Mouse (Mus musculus): Measurements from ENCODE around the gene Sspo. TPM values are rescaled to one million over a fixed set of nuclear protein-coding genes. Genes with fewer than 3 reads are reported as not detected.

Sspo gene
- not detected for polyA plus RNA-seq (2014; fragmentation: Illumina TruSeq; extraction: RNeasy Lipid Tissue Mini Kit (QIAGEN cat#74804); ENCODE audit: low replicate concordance)

DNA sequence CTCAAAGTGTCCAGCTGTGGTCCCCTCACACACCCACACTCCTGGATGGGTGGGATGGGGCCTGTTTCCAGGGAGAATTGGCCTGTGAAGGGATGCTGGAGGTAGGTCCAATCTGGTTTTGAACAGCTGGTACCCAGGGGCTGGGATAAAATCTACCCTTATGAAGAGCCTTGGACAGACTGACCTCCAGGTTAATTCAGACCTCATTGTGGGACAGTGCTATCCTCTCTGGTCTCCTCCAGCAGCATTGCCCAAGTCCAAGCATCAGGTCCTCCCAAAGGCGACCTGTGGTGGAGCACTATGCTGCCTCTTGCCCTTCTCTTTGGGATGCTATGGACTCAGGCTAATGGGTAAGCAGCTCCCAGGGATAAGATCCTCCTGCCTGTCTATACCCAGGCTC lies at the start of gene Sspo:
Sspo (plus strand) TSS at position 301 of the 400 bp plus-strand sequence.

DNA sequence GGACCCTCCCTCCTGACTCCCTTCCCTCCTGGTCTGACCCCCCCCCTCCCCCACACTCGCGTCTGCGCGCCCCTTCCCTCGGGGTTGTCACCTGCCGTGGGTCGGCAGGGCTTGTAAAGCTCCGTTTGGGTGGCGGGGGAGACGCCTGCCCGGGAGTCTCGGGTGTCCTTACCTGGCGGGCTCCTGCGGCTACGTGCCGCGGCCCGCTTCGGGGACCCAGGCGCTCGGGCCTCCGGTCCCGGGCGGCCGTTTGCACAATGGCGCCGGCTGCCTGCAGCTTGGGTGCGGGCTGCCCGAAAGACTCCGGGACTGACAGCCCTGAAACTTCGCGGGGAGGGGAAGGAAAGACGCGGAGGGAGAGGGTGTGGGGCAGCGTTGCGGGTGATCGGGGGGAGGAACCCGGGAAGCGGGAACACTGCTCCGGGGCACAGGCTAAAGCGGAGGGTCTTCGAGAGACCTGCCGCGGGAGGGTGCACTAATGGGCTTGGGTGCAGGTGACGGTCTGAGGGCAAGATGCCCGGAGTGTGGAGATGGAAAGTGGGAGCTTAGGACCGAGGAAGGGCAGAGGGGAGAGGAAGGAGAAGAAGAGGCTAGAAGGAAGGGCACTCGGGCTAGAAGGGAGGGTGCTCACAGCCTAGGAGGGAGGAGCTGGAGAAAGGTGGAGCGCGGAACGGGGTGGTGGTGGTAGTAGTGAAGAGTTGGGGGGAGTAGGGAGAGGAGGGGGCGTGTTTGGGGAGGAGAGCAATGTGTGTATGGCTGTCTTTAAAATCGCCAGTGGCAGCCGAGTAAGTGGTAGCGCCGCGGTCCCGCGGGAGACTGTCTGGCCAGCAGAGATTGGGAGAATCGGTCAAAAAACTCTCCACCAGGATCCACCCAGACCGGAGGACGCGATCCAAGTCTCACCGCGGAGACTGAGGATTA lies 2.6 kb upstream of the Sspo start, which contains the start of gene Zfp467:
Zfp467 (minus strand) TSS at position 645 of the 921 bp plus-strand sequence.

DNA sequence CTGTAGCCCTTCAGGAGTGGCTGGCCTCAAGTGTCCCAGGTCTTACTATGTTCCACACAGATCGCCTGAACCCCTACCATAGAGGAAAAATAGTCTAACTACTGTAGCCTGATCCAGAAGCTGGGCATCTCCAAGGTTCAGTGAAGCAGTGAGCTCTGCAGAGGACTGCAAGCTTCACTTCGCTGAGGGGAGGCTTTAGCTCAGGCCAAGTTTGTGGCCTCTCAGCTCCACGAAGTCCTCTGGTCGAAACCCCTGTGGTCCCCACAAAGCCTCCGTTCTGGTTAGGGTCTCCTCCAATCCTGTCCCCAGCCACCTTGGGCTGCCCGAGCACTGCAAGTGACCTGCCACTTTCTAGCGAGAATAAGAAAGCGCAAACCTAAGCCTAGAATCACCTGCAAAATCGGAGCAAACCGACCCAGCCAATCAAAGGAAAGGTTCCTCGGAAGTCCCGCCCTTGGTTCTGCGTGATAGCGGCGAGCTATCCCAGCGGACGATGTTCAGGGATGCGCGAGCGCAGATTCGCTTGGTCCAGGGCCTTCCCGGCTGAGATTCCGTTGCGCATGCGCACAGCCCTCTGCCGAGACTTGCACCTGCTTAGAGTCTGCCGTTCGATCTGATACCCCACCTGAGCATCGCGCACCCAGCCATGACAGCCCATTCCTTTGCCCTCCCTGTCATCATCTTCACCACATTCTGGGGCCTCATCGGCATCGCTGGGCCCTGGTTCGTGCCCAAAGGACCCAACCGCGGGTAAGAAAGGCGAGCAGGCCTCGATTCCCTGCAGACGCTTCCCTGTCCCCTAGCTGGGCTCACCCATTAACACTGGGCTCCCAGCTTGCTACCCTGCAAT lies 89.3 kb downstream of the Sspo start, which contains the start of gene Atp6v0e2:
Atp6v0e2 (plus strand) TSS at position 511 of the 850 bp plus-strand sequence.

Other genes starting within 250 kb of the Sspo start
- gene Krba1, start 52.6 kb upstream of the Sspo start, polyA plus RNA-seq (2014; fragmentation: Illumina TruSeq; extraction: RNeasy Lipid Tissue Mini Kit (QIAGEN cat#74804); ENCODE audit: low replicate concordance) = 2.1 TPM
- 2.6 TPM for gene Zfp467, start 2.4 kb upstream of the Sspo start, polyA plus RNA-seq (2014; fragmentation: Illumina TruSeq; extraction: RNeasy Lipid Tissue Mini Kit (QIAGEN cat#74804); ENCODE audit: low replicate concordance)
- 7.1 TPM for gene Atp6v0e2, start 89.4 kb downstream of the Sspo start, polyA plus RNA-seq (2014; fragmentation: Illumina TruSeq; extraction: RNeasy Lipid Tissue Mini Kit (QIAGEN cat#74804); ENCODE audit: low replicate concordance)
- 0.97 TPM for gene Lrrc61, start 106.6 kb downstream of the Sspo start, polyA plus RNA-seq (2014; fragmentation: Illumina TruSeq; extraction: RNeasy Lipid Tissue Mini Kit (QIAGEN cat#74804); ENCODE audit: low replicate concordance)
- 2.2 TPM for gene Rarres2, start 124.6 kb downstream of the Sspo start, polyA plus RNA-seq (2014; fragmentation: Illumina TruSeq; extraction: RNeasy Lipid Tissue Mini Kit (QIAGEN cat#74804); ENCODE audit: low replicate concordance)
- gene Gm45021, start 141.4 kb downstream of the Sspo start, polyA plus RNA-seq (2014; fragmentation: Illumina TruSeq; extraction: RNeasy Lipid Tissue Mini Kit (QIAGEN cat#74804); ENCODE audit: low replicate concordance) = not detected
- gene Repin1, start 145.7 kb downstream of the Sspo start, polyA plus RNA-seq (2014; fragmentation: Illumina TruSeq; extraction: RNeasy Lipid Tissue Mini Kit (QIAGEN cat#74804); ENCODE audit: low replicate concordance) = 1.3 TPM
- gene Gm44965, start 145.7 kb downstream of the Sspo start, polyA plus RNA-seq (2014; fragmentation: Illumina TruSeq; extraction: RNeasy Lipid Tissue Mini Kit (QIAGEN cat#74804); ENCODE audit: low replicate concordance) = not detected
- not detected for gene Zfp775, start 153.8 kb downstream of the Sspo start, polyA plus RNA-seq (2014; fragmentation: Illumina TruSeq; extraction: RNeasy Lipid Tissue Mini Kit (QIAGEN cat#74804); ENCODE audit: low replicate concordance)
- not detected for gene AI854703, start 178.5 kb downstream of the Sspo start, polyA plus RNA-seq (2014; fragmentation: Illumina TruSeq; extraction: RNeasy Lipid Tissue Mini Kit (QIAGEN cat#74804); ENCODE audit: low replicate concordance)
- gene Gimap8, start 199.0 kb downstream of the Sspo start, polyA plus RNA-seq (2014; fragmentation: Illumina TruSeq; extraction: RNeasy Lipid Tissue Mini Kit (QIAGEN cat#74804); ENCODE audit: low replicate concordance) = 22.2 TPM
- gene Gimap9, start 227.9 kb downstream of the Sspo start, polyA plus RNA-seq (2014; fragmentation: Illumina TruSeq; extraction: RNeasy Lipid Tissue Mini Kit (QIAGEN cat#74804); ENCODE audit: low replicate concordance) = 19.5 TPM
- 82.1 TPM for gene Gimap4, start 236.3 kb downstream of the Sspo start, polyA plus RNA-seq (2014; fragmentation: Illumina TruSeq; extraction: RNeasy Lipid Tissue Mini Kit (QIAGEN cat#74804); ENCODE audit: low replicate concordance)

All from small intestine, adult 10 weeks (tissue).